Mouse (Mus musculus) R1 (cell line): Measurements from ENCODE around the gene Pnmt.

Experiments
- DNase-seq: peaks from one replicate; pipeline ENCODE4 v3.0.0-alpha.2; 2018; ENCODE audit warnings: low read depth, low spot score

The Pnmt gene

GRCm38 (mm10) chr11:98385638-98386585 lies at the start of gene Pnmt:
Gene Pnmt (plus strand): TSS chr11:98386450.
- DNase-seq: no peak

GRCm38 (mm10) chr11:98338507-98338961 lies 47.7 kb upstream of the Pnmt start:
- peak; percentile 44 for DNase-seq

GRCm38 (mm10) chr11:98339071-98339501 lies 47.2 kb upstream of the Pnmt start:
- DNase-seq: peak; percentile 40

- DNase-seq: no peak
Measured at GRCm38 (mm10) chr11:98339679-98340287, 46.5 kb upstream of the Pnmt start.

- no peak for DNase-seq
Measured at GRCm38 (mm10) chr11:98340597-98340996, 45.7 kb upstream of the Pnmt start.

GRCm38 (mm10) chr11:98341174-98341573 lies 45.1 kb upstream of the Pnmt start:
- DNase-seq: no peak

- DNase-seq: peak; percentile 86
Measured at GRCm38 (mm10) chr11:98342000-98342945, 44.0 kb upstream of the Pnmt start.

- peak; percentile 86 for DNase-seq
Measured at GRCm38 (mm10) chr11:98345253-98345652, 41.0 kb upstream of the Pnmt start.

GRCm38 (mm10) chr11:98346168-98346567 lies 40.1 kb upstream of the Pnmt start:
- no peak for DNase-seq

GRCm38 (mm10) chr11:98347385-98348082 lies 38.7 kb upstream of the Pnmt start:
- no peak for DNase-seq

- peak; percentile 84 for DNase-seq
Measured at GRCm38 (mm10) chr11:98348083-98348961, 37.9 kb upstream of the Pnmt start, which contains the start of gene Ppp1r1b. Gene Ppp1r1b (plus strand): TSS chr11:98348404.

- peak; percentile 36 for DNase-seq
Measured at GRCm38 (mm10) chr11:98349308-98349707, 36.9 kb upstream of the Pnmt start.

- no peak for DNase-seq
Measured at GRCm38 (mm10) chr11:98352272-98352990, 33.8 kb upstream of the Pnmt start.

GRCm38 (mm10) chr11:98353651-98354211 lies 32.5 kb upstream of the Pnmt start:
- DNase-seq: no peak

GRCm38 (mm10) chr11:98354445-98354844 lies 31.8 kb upstream of the Pnmt start:
- no peak for DNase-seq

- DNase-seq: peak; percentile 93
Measured at GRCm38 (mm10) chr11:98355732-98356299, 30.4 kb upstream of the Pnmt start.

GRCm38 (mm10) chr11:98356625-98357394 lies 29.4 kb upstream of the Pnmt start:
- no peak for DNase-seq
